Comparison of ENCODE assay signal across 38 mouse cellular contexts in genomic region chr17:37283360-37283759, GRCm38 (mm10). TPM values are rescaled to one million over a fixed set of nuclear protein-coding genes. Genes with fewer than 3 reads are reported as not detected.
"Had no signal": no experiment of that assay in that cellular context is flagged by ENCODE, and none has a peak within 500 bp of the region (broad histone marks: within the 10 kb centered on the region; RNA-seq: fewer than 3 reads in every experiment).

Gene Olfr99, minus strand, starts transcription at chr17:37283460.

- ATAC-seq: forebrain, embryonic 13.5 days; forebrain, embryonic 14.5 days; forebrain, embryonic 15.5 days; forebrain, embryonic 16.5 days; forebrain, postnatal 0 days had no signal

- DNase-seq: cerebellum, adult 9-10 months; cerebellum, adult 9-11 months; cerebellum, postnatal 10 days; cerebellum, postnatal 14 days; cerebellum, postnatal 25 days; cerebellum, postnatal 36 days; embryo, embryonic 11 days; forebrain, postnatal 0 days; gastrocnemius, adult 2 months; gastrocnemius, postnatal 10 days; gastrocnemius, postnatal 14 days; gastrocnemius, postnatal 25 days; gastrocnemius, postnatal 36 days; heart, adult 11 months; heart, adult 18-20 months; heart, adult 2 months had no signal

- H3K4me3 ChIP-seq: embryonic facial prominence, embryonic 10.5 days; embryonic facial prominence, embryonic 12.5 days; embryonic facial prominence, embryonic 13.5 days; embryonic facial prominence, embryonic 15.5 days; erythroblast, embryonic 14.5 days; forebrain, embryonic 10.5 days; forebrain, embryonic 12.5 days; forebrain, embryonic 13.5 days; forebrain, embryonic 15.5 days; gastrocnemius, adult 2 months; heart, adult 2 months had no signal

- H3K27me3 ChIP-seq: embryonic facial prominence, embryonic 12.5 days; embryonic facial prominence, embryonic 13.5 days; embryonic facial prominence, embryonic 15.5 days; forebrain, embryonic 12.5 days; forebrain, embryonic 13.5 days; forebrain, embryonic 15.5 days had no signal

- H3K36me3 ChIP-seq: embryonic facial prominence, embryonic 10.5 days; embryonic facial prominence, embryonic 12.5 days; embryonic facial prominence, embryonic 13.5 days; embryonic facial prominence, embryonic 15.5 days; forebrain, embryonic 10.5 days; forebrain, embryonic 12.5 days; forebrain, embryonic 15.5 days had no signal

- H3K27ac ChIP-seq: embryonic facial prominence, embryonic 10.5 days; embryonic facial prominence, embryonic 12.5 days; embryonic facial prominence, embryonic 13.5 days; embryonic facial prominence, embryonic 15.5 days; forebrain, embryonic 10.5 days; forebrain, embryonic 12.5 days; forebrain, embryonic 13.5 days; forebrain, embryonic 15.5 days; gastrocnemius, adult 2 months; heart, adult 2 months had no signal

- H3K4me2 ChIP-seq: embryonic facial prominence, embryonic 12.5 days; embryonic facial prominence, embryonic 13.5 days; embryonic facial prominence, embryonic 15.5 days; forebrain, embryonic 12.5 days; forebrain, embryonic 13.5 days; forebrain, embryonic 15.5 days had no signal

- H3K9ac ChIP-seq: embryonic facial prominence, embryonic 12.5 days; embryonic facial prominence, embryonic 13.5 days; embryonic facial prominence, embryonic 15.5 days; forebrain, embryonic 12.5 days; forebrain, embryonic 13.5 days; forebrain, embryonic 15.5 days; forebrain, postnatal 0 days had no signal

- H3K9me3 ChIP-seq: embryonic facial prominence, embryonic 10.5 days; embryonic facial prominence, embryonic 12.5 days; embryonic facial prominence, embryonic 13.5 days; embryonic facial prominence, embryonic 15.5 days; forebrain, embryonic 10.5 days; forebrain, embryonic 12.5 days; forebrain, embryonic 13.5 days; forebrain, embryonic 15.5 days had no signal

- H3K4me1 ChIP-seq: embryonic facial prominence, embryonic 10.5 days; embryonic facial prominence, embryonic 12.5 days; embryonic facial prominence, embryonic 13.5 days; embryonic facial prominence, embryonic 15.5 days; forebrain, embryonic 10.5 days; forebrain, embryonic 12.5 days; forebrain, embryonic 13.5 days; forebrain, embryonic 15.5 days had no signal

RNA-seq across cellular contexts. Expression of gene Olfr99, which starts in this region (rescaled TPM):
- total RNA-seq: common myeloid progenitor, adult 5-6 weeks; forebrain, postnatal 0 days; gastrocnemius, adult 18-20 months; gastrocnemius, adult 2 months; gastrocnemius, adult 8-10 months; gastrocnemius, postnatal 10 days; gastrocnemius, postnatal 14 days; gastrocnemius, postnatal 25 days; gastrocnemius, postnatal 36 days; gastrocnemius, postnatal 4 days; granulocyte monocyte progenitor cell, adult 5-6 weeks; heart, adult 18-20 months; heart, adult 2 months; heart, adult 8-10 months had no signal
- polyA plus RNA-seq: cortical plate, adult 2 months; embryonic facial prominence, embryonic 10.5 days; embryonic facial prominence, embryonic 11.5 days; embryonic facial prominence, embryonic 12.5 days; embryonic facial prominence, embryonic 13.5 days; erythroblast, embryonic 14.5 days; forebrain, embryonic 10.5 days; forebrain, embryonic 11.5 days; forebrain, embryonic 12.5 days; forebrain, embryonic 13.5 days; forebrain, embryonic 14.5 days; forebrain, embryonic 15.5 days; forebrain, embryonic 16.5 days; forebrain, postnatal 0 days; frontal cortex, adult 2 months; gonadal fat pad, adult 2 months; heart, adult 2 months had no signal
